Mouse (Mus musculus) kidney, embryonic 16.5 days (tissue): ENCODE measurements around the gene Sox5. TPM values are rescaled to one million over a fixed set of nuclear protein-coding genes. Genes with fewer than 3 reads are reported as not detected.

Experiments
- ATAC-seq: fragments of 200-750 bp; cut with Nextera tagmentation; 2 replicates; pipeline ENCODE4 v1.8.0; 2017; ENCODE audit warnings: moderate TSS enrichment; ENCODE audit not compliant: low FRiP score, low TSS enrichment
- H3K27ac ChIP-seq: fragments of 300-500 bp; sonication (generic); 2 replicates; pipeline ENCODE4 v1.5.1; 2014; ENCODE audit warnings: low read length
- H3K27me3 ChIP-seq: fragments of 300-500 bp; sonication (generic); 2 replicates; pipeline ENCODE4 v1.6.1; 2014; ENCODE audit warnings: low read length, control low read depth, mixed read lengths; ENCODE audit not compliant: insufficient read depth
- H3K36me3 ChIP-seq: fragments of 300-500 bp; sonication (generic); 2 replicates; pipeline ENCODE4 v1.6.1; 2014; ENCODE audit warnings: low read length, control low read depth, mixed read lengths; ENCODE audit not compliant: insufficient read depth
- H3K4me1 ChIP-seq: fragments of 300-500 bp; sonication (generic); 2 replicates; pipeline ENCODE4 v1.6.1; 2014; ENCODE audit warnings: low read length, control low read depth, mixed read lengths; ENCODE audit not compliant: insufficient read depth
- H3K4me2 ChIP-seq: fragments of 300-500 bp; sonication (generic); replicated peaks from 2 replicates; pipeline ENCODE4 v1.6.1; 2014; ENCODE audit warnings: low read depth, low read length
- H3K4me3 ChIP-seq: fragments of 300-500 bp; sonication (generic); 2 replicates; pipeline ENCODE4 v1.5.1; 2014; ENCODE audit warnings: mild to moderate bottlenecking, low read length
- H3K9ac ChIP-seq: fragments of 300-500 bp; sonication (generic); replicated peaks from 2 replicates; pipeline ENCODE4 v1.6.1; 2014; ENCODE audit warnings: low read length
- H3K9me3 ChIP-seq: fragments of 300-500 bp; sonication (generic); 2 replicates; pipeline ENCODE4 v1.6.1; 2016; ENCODE audit warnings: low read length, control low read depth
- WGBS: fragments of 180-500 bp; shearing (Covaris S2); extraction: QIAGEN DNeasy Blood & Tissue Kit; methylation state at CpG from one replicate; pipeline ENCODE4 v1.1.7; 2014; 5-methylcytosine and 5-hydroxymethylcytosine counted together
- polyA plus RNA-seq: library from polyadenylated mRNA; unstranded; fragments of >200 nt; fragmentation: Nextera tagmentation; extraction: Ambion mirVana; gene quantifications from 2 replicates; pipeline ENCODE4 v1.2.1, GENCODE M21; 2015

The Sox5 gene
- polyA plus RNA-seq, 1 experiment from 2014 or later: 14.8 TPM

GRCm38 (mm10) chr6:144463274-144463673 lies 318.5 kb downstream of the Sox5 start:
- H3K4me3 ChIP-seq: no peak overlapping the region
- no peak for ATAC-seq
- H3K4me2 ChIP-seq: no peak overlapping the region
- no peaks in the 10 kb centered on the region for H3K36me3 ChIP-seq
- no peak overlapping the region for H3K27ac ChIP-seq
- WGBS: 85% methylated on average over 5 of the region's 5 CpGs
- no peaks in the 10 kb centered on the region for H3K9me3 ChIP-seq
- no peaks in the 10 kb centered on the region for H3K27me3 ChIP-seq
- H3K4me1 ChIP-seq: no peaks in the 10 kb centered on the region
- H3K9ac ChIP-seq: no peak overlapping the region

- Histone ChIP-seq H3K27ac (no peak overlapping the region), H3K9ac (no peak overlapping the region), H3K36me3 (no peaks in the 10 kb centered on the region), H3K27me3 (no peaks in the 10 kb centered on the region), H3K4me2 (no peak overlapping the region), H3K4me1 (0 out of 2 replicates have a peak, but pooled peaks cover 4% of the 10 kb centered on the region), H3K4me3 (no peak overlapping the region), H3K9me3 (no peaks in the 10 kb centered on the region)
- no peak for ATAC-seq
- WGBS: 93% methylated on average over 8 of the region's 8 CpGs
Measured at GRCm38 (mm10) chr6:144459486-144459885, 322.3 kb downstream of the Sox5 start.

- no peaks in the 10 kb centered on the region for H3K36me3 ChIP-seq
- ATAC-seq: no peak
- 89% methylated on average over 9 of the region's 9 CpGs for WGBS
- H3K27ac ChIP-seq: no peak overlapping the region
- H3K27me3 ChIP-seq: no peaks in the 10 kb centered on the region
- H3K9me3 ChIP-seq: no peaks in the 10 kb centered on the region
- H3K9ac ChIP-seq: no peak overlapping the region
- H3K4me3 ChIP-seq: no peak overlapping the region
- H3K4me1 ChIP-seq: 0 out of 2 replicates have a peak, but pooled peaks cover 4% of the 10 kb centered on the region
- H3K4me2 ChIP-seq: no peak overlapping the region
Measured at GRCm38 (mm10) chr6:144457500-144457899, 324.3 kb downstream of the Sox5 start.

- ATAC-seq: no peak
- H3K27me3 ChIP-seq: no peaks in the 10 kb centered on the region
- no peaks in the 10 kb centered on the region for H3K9me3 ChIP-seq
- no peak overlapping the region for H3K27ac ChIP-seq
- 0 out of 2 replicates have a peak, but pooled peaks cover 4% of the 10 kb centered on the region for H3K4me1 ChIP-seq
- no peak overlapping the region for H3K4me2 ChIP-seq
- H3K9ac ChIP-seq: no peak overlapping the region
- no peaks in the 10 kb centered on the region for H3K36me3 ChIP-seq
- no peak overlapping the region for H3K4me3 ChIP-seq
- WGBS: 30% methylated on average over 11 of the region's 11 CpGs
Measured at GRCm38 (mm10) chr6:144454291-144455276, 327.2 kb downstream of the Sox5 start.

GRCm38 (mm10) chr6:144453605-144454004 lies 328.2 kb downstream of the Sox5 start:
- no peak for ATAC-seq

GRCm38 (mm10) chr6:144453147-144453546 lies 328.6 kb downstream of the Sox5 start:
- no peak for ATAC-seq
- H3K9ac ChIP-seq: no peak overlapping the region
- H3K27me3 ChIP-seq: no peaks in the 10 kb centered on the region
- H3K36me3 ChIP-seq: no peaks in the 10 kb centered on the region
- WGBS: 31% methylated on average over 1 of the region's 1 CpGs
- no peaks in the 10 kb centered on the region for H3K9me3 ChIP-seq
- no peak overlapping the region for H3K4me3 ChIP-seq
- H3K27ac ChIP-seq: no peak overlapping the region
- H3K4me2 ChIP-seq: no peak overlapping the region
- 0 out of 2 replicates have a peak, but pooled peaks cover 4% of the 10 kb centered on the region for H3K4me1 ChIP-seq

More at GRCm38 (mm10) chr6:144453605-144454004, 328.2 kb downstream of the Sox5 start:
- H3K4me3 ChIP-seq: no peak overlapping the region
- H3K4me1 ChIP-seq: 0 out of 2 replicates have a peak, but pooled peaks cover 4% of the 10 kb centered on the region
- no peak overlapping the region for H3K9ac ChIP-seq
- WGBS: 61% methylated on average over 7 of the region's 7 CpGs
- H3K36me3 ChIP-seq: no peaks in the 10 kb centered on the region
- H3K27ac ChIP-seq: no peak overlapping the region
- no peaks in the 10 kb centered on the region for H3K27me3 ChIP-seq
- H3K4me2 ChIP-seq: no peak overlapping the region
- no peaks in the 10 kb centered on the region for H3K9me3 ChIP-seq

- ATAC-seq: no peak
- H3K4me3 ChIP-seq: no peak overlapping the region
- no peaks in the 10 kb centered on the region for H3K27me3 ChIP-seq
- H3K36me3 ChIP-seq: no peaks in the 10 kb centered on the region
- WGBS: 88% methylated on average over 11 of the region's 11 CpGs
- 0 out of 2 replicates have a peak, but pooled peaks cover 4% of the 10 kb centered on the region for H3K4me1 ChIP-seq
- no peaks in the 10 kb centered on the region for H3K9me3 ChIP-seq
- no peak overlapping the region for H3K27ac ChIP-seq
- H3K9ac ChIP-seq: no peak overlapping the region
- H3K4me2 ChIP-seq: no peak overlapping the region
Measured at GRCm38 (mm10) chr6:144452200-144452977, 329.4 kb downstream of the Sox5 start.

GRCm38 (mm10) chr6:144451631-144452030 lies 330.1 kb downstream of the Sox5 start:
- ATAC-seq: no peak
- Histone ChIP-seq H3K9ac (no peak overlapping the region), H3K27ac (no peak overlapping the region), H3K27me3 (no peaks in the 10 kb centered on the region), H3K36me3 (no peaks in the 10 kb centered on the region), H3K4me1 (0 out of 2 replicates have a peak, but pooled peaks cover 4% of the 10 kb centered on the region), H3K4me2 (no peak overlapping the region), H3K9me3 (no peaks in the 10 kb centered on the region), H3K4me3 (no peak overlapping the region)
- 98% methylated on average over 4 of the region's 4 CpGs for WGBS

GRCm38 (mm10) chr6:144445761-144446373 lies 335.9 kb downstream of the Sox5 start:
- no peak for ATAC-seq
- H3K27ac ChIP-seq: no peak overlapping the region
- 66% methylated on average over 8 of the region's 8 CpGs for WGBS

More at GRCm38 (mm10) chr6:144445761-144446373, 335.9 kb downstream of the Sox5 start:
- Histone ChIP-seq H3K4me1 (no peaks in the 10 kb centered on the region), H3K9ac (no peak overlapping the region), H3K27me3 (no peaks in the 10 kb centered on the region), H3K36me3 (no peaks in the 10 kb centered on the region), H3K4me2 (no peak overlapping the region), H3K4me3 (no peak overlapping the region), H3K9me3 (no peaks in the 10 kb centered on the region)
